Mouse (Mus musculus) retina, postnatal 7 days (tissue): ENCODE data around the gene Trafd1.
A peak's percentile ranks its signal among the peaks of the same experiment; 100 is the strongest.

Experiments
- DNase-seq: peaks from one replicate; pipeline ENCODE4 v3.0.0-alpha.2; 2012; ENCODE audit warnings: low read depth, low spot score

The Trafd1 gene

GRCm38 (mm10) chr5:121331731-121332130 is 53.7 kb downstream of the Trafd1 start:
- no peak for DNase-seq

- DNase-seq: peak; percentile 21
Measured at GRCm38 (mm10) chr5:121330154-121330816, 55.1 kb downstream of the Trafd1 start.

GRCm38 (mm10) chr5:121329333-121330058 is 55.9 kb downstream of the Trafd1 start:
- DNase-seq: no peak

GRCm38 (mm10) chr5:121326079-121326805 is 59.2 kb downstream of the Trafd1 start:
- DNase-seq: no peak
